ENCODE assay signal across 21 mouse cellular contexts in the genomic region with DNA sequence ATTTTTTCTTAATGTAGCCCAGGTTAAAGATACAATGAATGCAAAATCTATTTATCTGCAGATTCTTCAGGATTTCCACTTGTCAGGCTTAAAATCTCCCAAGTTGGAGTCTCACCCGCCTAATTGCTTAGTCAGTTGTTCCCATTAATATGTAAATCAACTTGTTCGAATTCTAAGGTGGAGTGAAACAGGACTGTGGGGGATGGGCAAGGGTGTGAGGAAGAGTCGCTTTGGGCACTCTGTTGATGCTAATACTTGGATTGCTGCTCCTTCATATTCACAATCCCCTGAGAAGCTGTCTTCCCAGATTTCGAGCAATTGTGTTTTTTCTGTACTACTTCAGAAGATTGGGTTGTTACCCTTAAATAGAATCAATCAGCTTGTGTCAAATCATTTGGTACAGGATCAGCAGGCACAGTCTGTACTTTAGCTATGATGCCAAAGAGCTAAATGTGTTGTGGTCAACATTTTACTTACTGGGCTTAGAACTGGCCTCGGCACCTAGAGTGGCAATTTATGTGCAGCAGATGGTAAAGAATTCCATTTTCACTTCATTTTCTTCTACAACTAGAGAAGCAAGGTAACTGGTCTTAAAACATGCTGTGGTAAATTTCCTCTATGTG.
DNase-seq lines count a peak whose midpoint lies in the region; ATAC-seq lines count a peak whose summit lies in the region.
"Had no signal": no experiment of that assay in that cellular context is flagged by ENCODE, and none has a peak within 500 bp of the region (broad histone marks: within the 10 kb centered on the region; RNA-seq: fewer than 3 reads in every experiment).

No protein-coding gene starts in this region.

- no peaks in the 10 kb centered on the region for H3K27me3 ChIP-seq in midbrain, embryonic 12.5 days
- no peaks in the 10 kb centered on the region for H3K27me3 ChIP-seq in midbrain, embryonic 16.5 days (ENCODE audit: control insufficient read depth, insufficient read depth, low read depth, low read length)
- no peaks in the 10 kb centered on the region for H3K27me3 ChIP-seq in forebrain, embryonic 14.5 days (replicated peaks; ENCODE audit: control insufficient read depth, insufficient read depth, low read length)
- H3K27me3 ChIP-seq: CH12.LX; liver, embryonic 15.5 days; neural tube, embryonic 13.5 days had no signal

- no peak overlapping the region for H3K4me2 ChIP-seq in midbrain, embryonic 12.5 days (replicated peaks)
- no peak overlapping the region for H3K4me2 ChIP-seq in midbrain, embryonic 16.5 days (ENCODE audit: low read length)
- no peak overlapping the region for H3K4me2 ChIP-seq in forebrain, embryonic 14.5 days (ENCODE audit: low read length)
- H3K4me2 ChIP-seq: liver, embryonic 15.5 days; neural tube, embryonic 13.5 days had no signal

- no peak for DNase-seq in cerebellum, adult 18-20 months
- DNase-seq in ZHBTc4 (ENCODE audit: low read depth, low spot score), result peak; percentile 74
- DNase-seq in forebrain, embryonic 14.5 days (ENCODE audit: low spot score), result peak; percentile 73
- no peak for DNase-seq in ovary, postnatal 36 days (ENCODE audit: low spot score)
- DNase-seq: adrenal gland, adult 2 months; cerebellum, adult 8-10 months; heart, postnatal 10 days; kidney, adult 9 months; lung, postnatal 14 days; thymus, postnatal 25 days had no signal

- H3K27ac ChIP-seq in midbrain, embryonic 12.5 days (replicated peaks), result no peak overlapping the region
- H3K27ac ChIP-seq in midbrain, embryonic 16.5 days (ENCODE audit: low read length), result no peak overlapping the region
- no peak overlapping the region for H3K27ac ChIP-seq in forebrain, embryonic 14.5 days (ENCODE audit: low read depth, low read length)
- H3K27ac ChIP-seq: embryonic facial prominence, embryonic 10.5 days; layer of hippocampus, adult 2 months; left cerebral cortex, adult 2 months; liver, embryonic 15.5 days; neural tube, embryonic 13.5 days had no signal

- ATAC-seq in cerebellum, adult (ENCODE audit: insufficient number of reproducible peaks, low FRiP score, low TSS enrichment), result peak; percentile 40; the same call in 1 of the 2 replicates
- peak; percentile 88 for ATAC-seq in midbrain, embryonic 12.5 days (ENCODE audit: low FRiP score, low read depth)
- no peak for ATAC-seq in midbrain, embryonic 16.5 days
- ATAC-seq in forebrain, embryonic 14.5 days, result peak; percentile 83
- ATAC-seq in erythroid progenitor cell, adult 5-6 weeks (replicated peaks; ENCODE audit: low FRiP score, poor library complexity, severe bottlenecking), result no peak

- H3K9ac ChIP-seq in midbrain, embryonic 12.5 days (replicated peaks), result no peak overlapping the region
- H3K9ac ChIP-seq in midbrain, embryonic 16.5 days (ENCODE audit: low read depth, low read length), result no peak overlapping the region
- no peak overlapping the region for H3K9ac ChIP-seq in forebrain, embryonic 14.5 days (ENCODE audit: low read length)
- H3K9ac ChIP-seq: liver, embryonic 15.5 days; neural tube, embryonic 13.5 days had no signal

- H3K36me3 ChIP-seq in midbrain, embryonic 12.5 days, result no peaks in the 10 kb centered on the region
- no peaks in the 10 kb centered on the region for H3K36me3 ChIP-seq in midbrain, embryonic 16.5 days (ENCODE audit: control insufficient read depth, insufficient read depth, low read length)
- no peaks in the 10 kb centered on the region for H3K36me3 ChIP-seq in forebrain, embryonic 14.5 days (ENCODE audit: control insufficient read depth, insufficient read depth, low read length)
- H3K36me3 ChIP-seq: embryonic facial prominence, embryonic 10.5 days; liver, embryonic 15.5 days; neural tube, embryonic 13.5 days had no signal

- no peak overlapping the region for H3K4me3 ChIP-seq in midbrain, embryonic 12.5 days
- H3K4me3 ChIP-seq in midbrain, embryonic 16.5 days (ENCODE audit: low read depth, low read length), result no peak overlapping the region
- H3K4me3 ChIP-seq in forebrain, embryonic 14.5 days (ENCODE audit: low read depth, low read length), result no peak overlapping the region
- H3K4me3 ChIP-seq: embryonic facial prominence, embryonic 10.5 days; erythroblast, embryonic 14.5 days; layer of hippocampus, adult 2 months; left cerebral cortex, adult 2 months; liver, embryonic 15.5 days; neural tube, embryonic 13.5 days had no signal

- 25% methylated on average over 5 of the region's 5 CpGs for WGBS in midbrain, embryonic 12.5 days
- WGBS in midbrain, embryonic 16.5 days, result 19% methylated on average over 5 of the region's 5 CpGs
- 10% methylated on average over 5 of the region's 5 CpGs for WGBS in forebrain, embryonic 14.5 days

- H3K9me3 ChIP-seq in midbrain, embryonic 12.5 days, result peaks cover 7% of the 10 kb centered on the region; the same call in 1 of the 2 replicates
- H3K9me3 ChIP-seq in midbrain, embryonic 16.5 days (replicated peaks; ENCODE audit: control insufficient read depth, low read length, poor library complexity, severe bottlenecking), result peaks cover 2% of the 10 kb centered on the region; the same call in 1 of the 2 replicates
- H3K9me3 ChIP-seq in forebrain, embryonic 14.5 days (replicated peaks; ENCODE audit: control insufficient read depth, low read length), result peaks cover 6% of the 10 kb centered on the region; the same call in 1 of the 2 replicates
- H3K9me3 ChIP-seq: liver, embryonic 15.5 days had no signal

- peaks cover 11% of the 10 kb centered on the region for H3K4me1 ChIP-seq in midbrain, embryonic 12.5 days
- H3K4me1 ChIP-seq in midbrain, embryonic 16.5 days (ENCODE audit: control insufficient read depth, insufficient read depth, low read length), result peaks cover 3% of the 10 kb centered on the region; the same call in 1 of the 2 replicates
- peaks cover 9% of the 10 kb centered on the region; the same call in 1 of the 2 replicates for H3K4me1 ChIP-seq in forebrain, embryonic 14.5 days (ENCODE audit: control insufficient read depth, insufficient read depth, low read length)
- H3K4me1 ChIP-seq: embryonic facial prominence, embryonic 10.5 days; liver, embryonic 15.5 days; neural tube, embryonic 13.5 days had no signal

Comparison
In these comparisons a context has a peak if more than half of its experiments do, and no peak if none do; other contexts are left out.
1. ATAC-seq: peak in cerebellum, adult (single experiment), midbrain, embryonic 12.5 days (single experiment) and forebrain, embryonic 14.5 days (single experiment); none in midbrain, embryonic 16.5 days (single experiment) and erythroid progenitor cell, adult 5-6 weeks (single experiment).
2. DNase-seq: peak in ZHBTc4 (single experiment) and forebrain, embryonic 14.5 days (single experiment); none in cerebellum, adult 18-20 months (0 of 2) and ovary, postnatal 36 days (single experiment).